Mouse (Mus musculus) MEL (cell line): ENCODE data around the gene Tmem115. TPM values are rescaled to one million over a fixed set of nuclear protein-coding genes. Genes with fewer than 3 reads are reported as not detected.

Source experiments
- DNase-seq: peaks from one replicate; pipeline ENCODE4 v3.0.0; 2011; ENCODE audit warnings: low read depth, low spot score
- H3K27ac ChIP-seq: 2 replicates; pipeline ENCODE4 v1.5.1; 2012; ENCODE audit warnings: low read depth, mild to moderate bottlenecking, control low read depth, low read length, moderate library complexity; ENCODE audit not compliant: control insufficient read depth
- H3K27me3 ChIP-seq, 2 experiments: fragments of 150-350 bp in 1 of 2; sonication (generic) in 1 of 2; 2 replicates each; pipeline ENCODE4 v1.6.1; 2012; ENCODE audit warnings: low read length in 2 of 2, mild to moderate bottlenecking in 2 of 2, improper control_type of control experiment in 1 of 2, moderate library complexity in 1 of 2; ENCODE audit not compliant: insufficient read depth in 2 of 2, control insufficient read depth in 1 of 2
- H3K36me3 ChIP-seq, 2 experiments: 2 replicates each; pipeline ENCODE4 v1.6.1; 2012 to 2014; ENCODE audit warnings: low read length in 2 of 2, improper control_type of control experiment in 1 of 2, inconsistent platforms in 1 of 2, mild to moderate bottlenecking in 1 of 2; ENCODE audit not compliant: insufficient read depth in 2 of 2, control insufficient read depth in 1 of 2
- H3K4me1 ChIP-seq, 2 experiments: fragments of 150-350 bp in 1 of 2; sonication (generic) in 1 of 2; 2 replicates each; pipeline ENCODE4 v1.6.1; 2012; ENCODE audit warnings: low read length in 2 of 2, improper control_type of control experiment in 1 of 2, mild to moderate bottlenecking in 1 of 2; ENCODE audit not compliant: insufficient read depth in 2 of 2, control insufficient read depth in 1 of 2
- H3K4me3 ChIP-seq, 2 experiments: fragments of 150-350 bp in 1 of 2; sonication (generic) in 1 of 2; 2 replicates each; pipeline ENCODE4 v1.5.1; 2012; ENCODE audit warnings: low read depth in 2 of 2, low read length in 2 of 2, mild to moderate bottlenecking in 2 of 2, moderate library complexity in 2 of 2, control low read depth in 1 of 2, improper control_type of control experiment in 1 of 2; ENCODE audit not compliant: control insufficient read depth in 1 of 2, insufficient read depth in 1 of 2
- H3K79me2 ChIP-seq: 2 replicates; pipeline ENCODE4 v1.6.1; 2012; ENCODE audit warnings: mild to moderate bottlenecking, low read length, moderate library complexity; ENCODE audit not compliant: control insufficient read depth, poor library complexity, insufficient read depth
- H3K9ac ChIP-seq: 2 replicates; pipeline ENCODE4 v1.6.1; 2012; ENCODE audit warnings: low read depth, mild to moderate bottlenecking, control low read depth, low read length, moderate library complexity; ENCODE audit not compliant: control insufficient read depth, poor library complexity, severe bottlenecking
- H3K9me3 ChIP-seq: fragments of 150-350 bp; sonication (generic); replicated peaks from 2 replicates; pipeline ENCODE4 v1.6.1; 2012; ENCODE audit warnings: mild to moderate bottlenecking, low read length, improper control_type of control experiment, moderate library complexity; ENCODE audit not compliant: insufficient read depth
- CHD2 ChIP-seq: IDR thresholded peaks from 2 replicates; pipeline ENCODE4 v1.6.1; 2011; ENCODE audit warnings: low read length, improper control_type of control experiment
- CTCF ChIP-seq, 3 experiments: IDR thresholded peaks in 2 of 3; conservative IDR thresholded peaks in 1 of 3; 2 replicates each; pipeline ENCODE4 v1.5.1; 2011 to 2012; ENCODE audit warnings: low read length in 3 of 3, low read depth in 2 of 3, mild to moderate bottlenecking in 2 of 3, improper control_type of control experiment in 1 of 3, inconsistent platforms in 1 of 3, mixed read lengths in 1 of 3, moderate library complexity in 1 of 3; ENCODE audit not compliant: control insufficient read depth in 1 of 3, insufficient read depth in 1 of 3, poor library complexity in 1 of 3, severe bottlenecking in 1 of 3
- E2F4 ChIP-seq: IDR thresholded peaks from 2 replicates; pipeline ENCODE4 v1.6.1; 2011; ENCODE audit warnings: low read depth, low read length, improper control_type of control experiment, borderline replicate concordance
- ELF1 ChIP-seq: IDR thresholded peaks from 2 replicates; pipeline ENCODE4 v1.6.1; 2014; ENCODE audit warnings: low read depth, mild to moderate bottlenecking, inconsistent platforms, low read length, improper control_type of control experiment, moderate library complexity
- EP300 ChIP-seq, 2 experiments: IDR thresholded peaks; 2 replicates each; pipeline ENCODE4 v1.6.1; 2011; ENCODE audit warnings: improper control_type of control experiment in 2 of 2, low read length in 2 of 2, low read depth in 1 of 2, mild to moderate bottlenecking in 1 of 2
- ETS1 ChIP-seq: IDR thresholded peaks from 2 replicates; pipeline ENCODE4 v1.6.1; 2012; ENCODE audit warnings: low read depth, mild to moderate bottlenecking, inconsistent platforms, low read length, improper control_type of control experiment, moderate library complexity
- GABPA ChIP-seq: IDR thresholded peaks from 2 replicates; pipeline ENCODE4 v1.6.1; 2012; ENCODE audit warnings: low read depth, mild to moderate bottlenecking, inconsistent platforms, low read length, improper control_type of control experiment, moderate library complexity
- GATA1 ChIP-seq: IDR thresholded peaks from 2 replicates; pipeline ENCODE4 v1.6.1; 2011; ENCODE audit warnings: low read depth, low read length, improper control_type of control experiment
- HCFC1 ChIP-seq: IDR thresholded peaks from 2 replicates; pipeline ENCODE4 v1.6.1; 2012; ENCODE audit warnings: low read depth, mild to moderate bottlenecking, inconsistent platforms, low read length, improper control_type of control experiment, moderate library complexity
- KAT2A ChIP-seq: conservative IDR thresholded peaks from 2 replicates; pipeline ENCODE4 v1.6.1; 2012; ENCODE audit warnings: low read depth, low read length, improper control_type of control experiment, inconsistent platforms
- MAX ChIP-seq: IDR thresholded peaks from 2 replicates; pipeline ENCODE4 v1.6.1; 2011; ENCODE audit warnings: low read length, improper control_type of control experiment
- MAZ ChIP-seq: IDR thresholded peaks from 2 replicates; pipeline ENCODE4 v1.6.1; 2012; ENCODE audit warnings: low read depth, mild to moderate bottlenecking, inconsistent platforms, low read length, improper control_type of control experiment
- MEF2A ChIP-seq: IDR thresholded peaks from 2 replicates; pipeline ENCODE4 v1.6.1; 2014; ENCODE audit warnings: low read depth, mild to moderate bottlenecking, inconsistent platforms, low read length, improper control_type of control experiment; ENCODE audit not compliant: poor library complexity, insufficient replicate concordance, severe bottlenecking; ENCODE audit errors: extremely low read depth
- MXI1 ChIP-seq: IDR thresholded peaks from 2 replicates; pipeline ENCODE4 v1.6.1; 2011; ENCODE audit warnings: mild to moderate bottlenecking, low read depth, low read length, improper control_type of control experiment
- MYC ChIP-seq: IDR thresholded peaks from 2 replicates; pipeline ENCODE4 v1.6.1; 2011; ENCODE audit warnings: low read depth, mild to moderate bottlenecking, low read length, improper control_type of control experiment, moderate library complexity
- NELFE ChIP-seq: IDR thresholded peaks from 2 replicates; pipeline ENCODE4 v1.6.1; 2011; ENCODE audit warnings: low read depth, low read length, improper control_type of control experiment
- NRF1 ChIP-seq: IDR thresholded peaks from 2 replicates; pipeline ENCODE4 v1.6.1; 2014; ENCODE audit warnings: low read depth, mild to moderate bottlenecking, inconsistent platforms, low read length, improper control_type of control experiment, moderate library complexity; ENCODE audit not compliant: poor library complexity, insufficient read depth, severe bottlenecking
- POLR2A ChIP-seq, 2 experiments: IDR thresholded peaks; 2 replicates each; pipeline ENCODE4 v1.6.1; 2011 to 2012; ENCODE audit warnings: low read length in 2 of 2, mild to moderate bottlenecking in 2 of 2, control low read depth in 1 of 2, improper control_type of control experiment in 1 of 2, low read depth in 1 of 2, moderate library complexity in 1 of 2; ENCODE audit not compliant: control insufficient read depth in 1 of 2, insufficient read depth in 1 of 2, poor library complexity in 1 of 2
- POLR2AphosphoS5 ChIP-seq: IDR thresholded peaks from 2 replicates; pipeline ENCODE4 v1.6.1; 2012; ENCODE audit warnings: low read depth, borderline replicate concordance, mild to moderate bottlenecking, inconsistent platforms, low read length, moderate library complexity, mixed read lengths
- SIN3A ChIP-seq: IDR thresholded peaks from 2 replicates; pipeline ENCODE4 v1.6.1; 2012; ENCODE audit warnings: low read length, improper control_type of control experiment, inconsistent platforms
- SMC3 ChIP-seq: IDR thresholded peaks from 2 replicates; pipeline ENCODE4 v1.6.1; 2011; ENCODE audit warnings: low read depth, low read length, improper control_type of control experiment
- TBP ChIP-seq: IDR thresholded peaks from 2 replicates; pipeline ENCODE4 v1.8.0; 2011; ENCODE audit warnings: low read depth, low read length, improper control_type of control experiment
- TCF12 ChIP-seq: IDR thresholded peaks from 2 replicates; pipeline ENCODE4 v1.6.1; 2014; ENCODE audit warnings: low read depth, mild to moderate bottlenecking, inconsistent platforms, low read length, improper control_type of control experiment, moderate library complexity
- UBTF ChIP-seq: IDR thresholded peaks from 2 replicates; pipeline ENCODE4 v1.6.1; 2012; ENCODE audit warnings: low read depth, mild to moderate bottlenecking, inconsistent platforms, low read length, improper control_type of control experiment, moderate library complexity, borderline replicate concordance; ENCODE audit not compliant: insufficient read depth
- USF1 ChIP-seq: IDR thresholded peaks from 2 replicates; pipeline ENCODE4 v1.6.1; 2014; ENCODE audit warnings: low read depth, mild to moderate bottlenecking, inconsistent platforms, low read length, improper control_type of control experiment, moderate library complexity
- USF2 ChIP-seq, 2 experiments: IDR thresholded peaks; 2 replicates each; pipeline ENCODE4 v1.6.1; 2011 to 2012; ENCODE audit warnings: improper control_type of control experiment in 2 of 2, low read length in 2 of 2, borderline replicate concordance in 1 of 2, inconsistent platforms in 1 of 2, low read depth in 1 of 2, mild to moderate bottlenecking in 1 of 2; ENCODE audit not compliant: insufficient read depth in 1 of 2
- ZC3H11A ChIP-seq: IDR thresholded peaks from 2 replicates; pipeline ENCODE4 v1.6.1; 2012; ENCODE audit warnings: low read depth, mild to moderate bottlenecking, inconsistent platforms, low read length, improper control_type of control experiment
- ZKSCAN1 ChIP-seq: IDR thresholded peaks from 2 replicates; pipeline ENCODE4 v1.6.1; 2012; ENCODE audit warnings: low read depth, mild to moderate bottlenecking, inconsistent platforms, low read length, improper control_type of control experiment, moderate library complexity
- ZNF384 ChIP-seq: IDR thresholded peaks from 2 replicates; pipeline ENCODE4 v1.6.1; 2012; ENCODE audit warnings: low read depth, mild to moderate bottlenecking, inconsistent platforms, low read length, improper control_type of control experiment
- polyA plus RNA-seq, 2 experiments: library from polyadenylated mRNA; stranded (reverse) in 1 of 2; unstranded in 1 of 2; fragments of >175 nt in 1 of 2; fragments of >200 nt in 1 of 2; gene quantifications; 2 replicates each; pipeline versions ENCODE4 v1.2.1 to v1.2.4; 2012; ENCODE audit warnings: low replicate concordance in 2 of 2, low read depth in 1 of 2; ENCODE audit not compliant: insufficient read length in 2 of 2, insufficient read depth in 1 of 2, missing spikeins in 1 of 2
- total RNA-seq: library from RNA; depleted of rRNA; stranded (reverse); fragments of 300-350 nt; gene quantifications from 2 replicates; pipeline ENCODE4 v1.2.3, GENCODE M21; 2012; rRNA removed

The Tmem115 gene
- total RNA-seq (26.0 and 34.6 TPM in 2 replicates), polyA plus RNA-seq (10 to 100 TPM in 1 of 2 experiments, not detected in 1; 39.3 TPM)

DNA sequence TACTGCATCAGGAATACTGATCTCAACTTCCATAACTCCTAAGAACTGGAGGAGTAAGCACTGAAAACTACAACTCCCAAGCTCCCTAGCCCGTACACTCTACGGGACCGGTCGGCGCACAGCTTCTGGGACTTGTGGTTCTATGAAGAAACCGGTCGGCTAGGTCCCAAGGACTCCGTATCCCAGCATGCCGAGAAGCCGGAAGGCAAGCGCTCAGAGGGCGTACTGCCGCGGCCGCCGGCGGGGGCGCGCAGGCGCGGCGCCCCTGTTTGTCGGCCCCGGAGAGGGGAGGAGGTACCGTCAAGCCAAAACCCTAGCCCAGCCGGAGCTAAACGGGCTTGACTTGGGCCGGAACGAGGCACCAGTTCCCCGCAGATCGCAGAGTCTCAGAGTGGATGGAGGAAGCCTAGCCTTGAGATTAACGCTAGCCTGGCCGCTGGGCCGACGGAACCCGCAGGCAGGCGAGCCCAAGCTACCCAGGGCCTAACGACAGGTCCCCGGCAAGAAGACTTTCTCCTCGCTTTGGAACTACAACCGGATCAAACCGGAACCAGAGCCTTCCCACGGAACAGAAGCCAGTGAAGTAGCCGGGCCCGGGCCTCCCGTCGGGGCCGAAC lies at the start of gene Tmem115:
Gene Tmem115 (plus strand): TSS at position 155 of the 617 bp plus-strand sequence.
- Histone ChIP-seq H3K4me3 (peak within 1 kb of the TSS; percentile 78 to 87), H3K9ac (peak within 1 kb of the TSS; percentile 87), H3K4me1 (peaks cover 0 to 20% of the 10 kb centered on the region in 2 experiments; a peak in 1 of 4 replicates), H3K79me2 (peaks cover 40% of the 10 kb centered on the region), H3K9me3 (no peaks in the 10 kb centered on the region), H3K36me3 (peaks cover 0 to 7% of the 10 kb centered on the region in 2 experiments; a peak in 2 of 4 replicates), H3K27ac (peak within 1 kb of the TSS; percentile 48), H3K27me3 (no peaks in the 10 kb centered on the region)
- no peak for TF ChIP-seq ZNF384
- no peak for TF ChIP-seq GABPA
- TF ChIP-seq SMC3 = no peak
- TF ChIP-seq POLR2A (IDR thresholded peaks at IDR 0.05; ENCODE audit: control insufficient read depth in 1 of 2, insufficient read depth in 1 of 2, low read depth in 1 of 2, low read length in 2 of 2, poor library complexity in 1 of 2) = peak in 1 of 2 experiments; percentile 79; a peak in 3 of 4 replicates
- peak; percentile 74 for TF ChIP-seq NELFE
- TF ChIP-seq ETS1 = no peak
- TF ChIP-seq USF2 (IDR thresholded peaks at IDR 0.05; ENCODE audit: borderline replicate concordance in 1 of 2, insufficient read depth in 1 of 2, low read depth in 1 of 2, low read length in 2 of 2) = no peak
- no peak for TF ChIP-seq CHD2
- peak; percentile 59 for TF ChIP-seq MXI1
- TF ChIP-seq MEF2A = no peak
- TF ChIP-seq UBTF = peak; percentile 74; the same call in 1 of the 2 replicates
- TF ChIP-seq MAZ = peak; percentile 85
- TF ChIP-seq HCFC1 = peak; percentile 100
- TF ChIP-seq ZC3H11A = no peak
- TF ChIP-seq CTCF (IDR thresholded peaks at IDR 0.05 in 2 of 3, conservative IDR thresholded peaks at IDR 0.05 in 1 of 3; ENCODE audit: control insufficient read depth in 1 of 3, insufficient read depth in 1 of 3, low read depth in 2 of 3, low read length in 3 of 3, poor library complexity in 1 of 3, severe bottlenecking in 1 of 3) = no peak
- TF ChIP-seq NRF1 = peak; percentile 90
- TF ChIP-seq E2F4 = no peak
- TF ChIP-seq POLR2AphosphoS5 = no peak
- no peak for TF ChIP-seq GATA1
- peak; percentile 38; the same call in 1 of the 2 replicates for TF ChIP-seq MYC
- no peak for TF ChIP-seq ZKSCAN1
- no peak for TF ChIP-seq MAX
- peak; percentile 98 for TF ChIP-seq ELF1
- no peak for TF ChIP-seq EP300 (IDR thresholded peaks at IDR 0.05; ENCODE audit: low read depth in 1 of 2, low read length in 2 of 2)
- TF ChIP-seq KAT2A = peak; percentile 99
- peak; percentile 89 for TF ChIP-seq SIN3A
- no peak for TF ChIP-seq USF1
- TF ChIP-seq TCF12 = peak; percentile 60
- TF ChIP-seq TBP = no peak
- peak; percentile 96 for DNase-seq
